Mouse (Mus musculus) E14TG2a.4 (cell line): ENCODE measurements around the gene R3hdm4.

Experiments used
- CTCF ChIP-seq: conservative IDR thresholded peaks from 2 replicates; pipeline ENCODE4 v1.5.1; 2014; ENCODE audit warnings: low read length
- POU5F1 ChIP-seq: IDR thresholded peaks from 2 replicates; pipeline ENCODE4 v1.6.1; 2014; ENCODE audit warnings: low read length, borderline replicate concordance

GRCm38 (mm10) chr10:79936284-79936910 lies 15.4 kb upstream of the R3hdm4 start:
- TF ChIP-seq CTCF (no peak), POU5F1 (no peak)
